Mouse (Mus musculus) olfactory bulb, adult 2 months (tissue): ENCODE measurements around the gene Sorbs1.

Experiments
- CTCF ChIP-seq: fragments of 200-500 bp; IDR thresholded peaks from 2 replicates; pipeline ENCODE4 v1.5.1; 2012; ENCODE audit warnings: low read depth, mild to moderate bottlenecking, low read length, moderate library complexity; ENCODE audit not compliant: insufficient read depth
- POLR2A ChIP-seq: fragments of 200-500 bp; IDR thresholded peaks from 2 replicates; pipeline ENCODE4 v1.6.1; 2012; ENCODE audit warnings: mild to moderate bottlenecking, low read depth, low read length, moderate library complexity; ENCODE audit not compliant: insufficient read depth

DNA sequence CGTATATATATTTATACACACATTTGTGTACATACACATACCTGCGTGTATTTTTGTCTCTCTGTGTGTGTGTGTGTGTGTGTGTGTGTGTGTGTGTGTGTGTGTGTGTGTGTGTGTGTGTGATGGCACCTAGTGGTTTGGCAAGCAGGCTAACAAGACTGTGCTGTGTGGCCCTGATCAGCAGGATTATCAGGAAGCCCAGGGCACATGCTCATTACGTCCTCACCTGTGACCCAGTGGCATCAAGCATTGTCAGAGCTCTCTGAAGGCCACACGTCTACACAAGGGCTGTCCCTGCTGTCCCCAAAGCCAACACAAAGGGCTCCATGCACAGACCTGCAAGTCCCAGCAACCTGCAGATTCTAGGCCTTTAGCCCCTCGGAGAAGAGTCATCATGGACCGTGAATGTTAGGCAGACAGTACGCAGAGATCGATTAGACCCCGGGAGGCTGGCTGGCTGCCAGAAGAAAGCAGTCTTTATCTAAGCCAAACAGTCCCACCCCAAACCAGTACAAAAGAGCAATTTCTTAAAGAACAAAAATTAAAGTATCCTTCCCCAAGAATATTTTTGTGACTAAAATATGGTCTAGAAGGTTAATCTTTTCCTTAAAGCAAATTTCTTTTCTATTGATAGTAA is 52.6 kb downstream of the Sorbs1 start:
- TF ChIP-seq POLR2A (no peak), CTCF (no peak)
